Mouse (Mus musculus) liver, embryonic 12.5 days (tissue): Measurements from ENCODE around the gene Ccdc57. TPM values are rescaled to one million over a fixed set of nuclear protein-coding genes. Genes with fewer than 3 reads are reported as not detected.
"Not testable (repeated sequence)": the region's sequence is repeated elsewhere in the genome, so short reads cannot be mapped to it uniquely, and the experiment has no call there.

Experiments used
- ATAC-seq: fragments of 200-750 bp; cut with Nextera tagmentation; 2 replicates; pipeline ENCODE4 v1.8.0; 2017; ENCODE audit warnings: moderate number of reproducible peaks, mild to moderate bottlenecking, moderate library complexity
- H3K27ac ChIP-seq: fragments of 300-500 bp; sonication (generic); 2 replicates; pipeline ENCODE4 v1.5.1; 2016; ENCODE audit warnings: mild to moderate bottlenecking
- H3K27me3 ChIP-seq: fragments of 300-500 bp; sonication (generic); replicated peaks from 2 replicates; pipeline ENCODE4 v1.6.1; 2016; ENCODE audit warnings: mild to moderate bottlenecking, moderate library complexity
- H3K36me3 ChIP-seq: fragments of 300-500 bp; sonication (generic); 2 replicates; pipeline ENCODE4 v1.6.1; 2016; ENCODE audit warnings: mild to moderate bottlenecking, moderate library complexity
- H3K4me1 ChIP-seq: fragments of 300-500 bp; sonication (generic); 2 replicates; pipeline ENCODE4 v1.6.1; 2016
- H3K4me2 ChIP-seq: fragments of 300-500 bp; sonication (generic); 2 replicates; pipeline ENCODE4 v1.6.1; 2016; ENCODE audit warnings: mild to moderate bottlenecking, moderate library complexity
- H3K4me3 ChIP-seq: fragments of 300-500 bp; sonication (generic); 2 replicates; pipeline ENCODE4 v1.5.1; 2016; ENCODE audit warnings: mild to moderate bottlenecking, moderate library complexity
- H3K9ac ChIP-seq: fragments of 300-500 bp; sonication (generic); 2 replicates; pipeline ENCODE4 v1.6.1; 2016; ENCODE audit warnings: mild to moderate bottlenecking, moderate library complexity
- H3K9me3 ChIP-seq: fragments of 300-500 bp; sonication (generic); replicated peaks from 2 replicates; pipeline ENCODE4 v1.6.1; 2016; ENCODE audit warnings: mild to moderate bottlenecking, moderate library complexity
- WGBS: fragments of 180-500 bp; shearing (Covaris S2); methylation state at CpG from one replicate; pipeline ENCODE4 v1.1.7; 2016; ENCODE audit not compliant: insufficient replicate concordance; 5-methylcytosine and 5-hydroxymethylcytosine counted together
- polyA plus RNA-seq: library from polyadenylated mRNA; unstranded; fragments of >200 nt; fragmentation: Nextera tagmentation; extraction: Ambion mirVana; gene quantifications from 2 replicates; pipeline ENCODE4 v1.2.1, GENCODE M21; 2016

Gene Ccdc57
- polyA plus RNA-seq, 1 experiment from 2014 or later, result 3.2 TPM

- no peaks in the 10 kb centered on the region for H3K4me1 ChIP-seq
- no peak overlapping the region for H3K4me2 ChIP-seq
- peaks cover 5% of the 10 kb centered on the region; the same call in 1 of the 2 replicates for H3K36me3 ChIP-seq
- no peak overlapping the region for H3K9ac ChIP-seq
- no peak overlapping the region for H3K4me3 ChIP-seq
- ATAC-seq, result no peak
- H3K9me3 ChIP-seq, result no peaks in the 10 kb centered on the region
- no peak overlapping the region for H3K27ac ChIP-seq
- WGBS, result 72% methylated on average over 1 of the region's 1 CpGs
- no peaks in the 10 kb centered on the region for H3K27me3 ChIP-seq
Measured at GRCm38 (mm10) chr11:120865816-120866215, 66.9 kb downstream of the Ccdc57 start.

DNA sequence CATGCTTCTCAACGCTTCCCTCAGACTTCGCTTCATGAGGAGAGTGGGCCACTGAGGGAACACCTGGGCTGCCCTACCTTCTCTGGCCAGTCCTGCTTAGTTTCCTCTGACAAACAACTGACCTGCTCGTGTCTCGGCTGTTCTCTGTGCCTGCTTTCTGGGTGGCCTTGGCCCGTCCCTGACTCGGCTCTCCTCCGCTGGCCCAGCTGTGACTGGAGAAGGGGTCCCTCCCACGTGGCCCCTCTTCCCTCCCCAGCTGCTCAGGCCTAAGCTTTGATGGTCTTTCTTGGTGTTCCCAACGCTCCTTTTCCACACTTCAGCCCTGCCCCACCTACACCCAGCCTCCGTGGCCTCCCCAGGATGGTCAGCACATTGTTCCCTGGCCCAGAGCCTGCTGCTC lies 69.9 kb downstream of the Ccdc57 start:
- 78% methylated on average over 10 of the region's 10 CpGs for WGBS
- H3K36me3 ChIP-seq, result peaks cover 31% of the 10 kb centered on the region
- no peak overlapping the region for H3K4me2 ChIP-seq
- H3K27me3 ChIP-seq, result no peaks in the 10 kb centered on the region
- H3K27ac ChIP-seq, result no peak overlapping the region
- ATAC-seq, result no peak
- H3K9ac ChIP-seq, result no peak overlapping the region
- no peak overlapping the region for H3K4me3 ChIP-seq
- no peaks in the 10 kb centered on the region for H3K9me3 ChIP-seq
- H3K4me1 ChIP-seq, result no peaks in the 10 kb centered on the region

GRCm38 (mm10) chr11:120855938-120856337 lies 76.7 kb downstream of the Ccdc57 start:
- WGBS, result 87% methylated on average over 3 of the region's 3 CpGs
- peaks cover 37% of the 10 kb centered on the region for H3K36me3 ChIP-seq
- peaks cover 34% of the 10 kb centered on the region for H3K4me1 ChIP-seq
- not testable (repeated sequence) for H3K9me3 ChIP-seq, H3K27ac ChIP-seq, H3K4me3 ChIP-seq, H3K27me3 ChIP-seq, H3K9ac ChIP-seq, H3K4me2 ChIP-seq
- ATAC-seq, result peak; percentile 68

DNA sequence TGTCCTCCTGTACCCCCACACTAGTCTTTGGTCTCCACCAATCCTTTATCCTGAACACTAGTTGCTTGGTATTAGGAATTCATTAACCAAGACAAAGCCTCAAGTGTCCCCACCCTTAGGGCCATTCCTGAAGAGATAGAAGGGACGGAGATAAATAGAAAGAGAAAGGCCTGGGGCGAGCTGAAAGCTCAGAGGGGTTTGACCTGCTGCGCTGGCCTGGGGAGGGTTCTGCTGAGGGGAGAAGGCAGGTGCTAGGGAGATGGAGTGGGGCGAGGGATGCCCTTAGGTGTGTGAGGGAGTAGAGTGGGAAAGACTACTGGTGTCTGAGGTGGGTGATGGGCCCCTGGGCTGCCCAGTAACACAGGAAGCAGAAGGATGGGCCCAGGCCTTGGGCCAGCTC lies 78.9 kb downstream of the Ccdc57 start:
- Histone ChIP-seq H3K4me1 (peaks cover 44% of the 10 kb centered on the region), H3K27ac (no peak overlapping the region), H3K27me3 (no peaks in the 10 kb centered on the region), H3K4me2 (no peak overlapping the region), H3K36me3 (peaks cover 17% of the 10 kb centered on the region; the same call in 1 of the 2 replicates), H3K4me3 (no peak overlapping the region), H3K9ac (0 out of 2 replicates have a peak overlapping the region, but pooled peaks have one; percentile 3), H3K9me3 (no peaks in the 10 kb centered on the region)
- no peak for ATAC-seq
- 72% methylated on average over 4 of the region's 4 CpGs for WGBS

- WGBS, result 93% methylated on average over 4 of the region's 4 CpGs
- Histone ChIP-seq H3K9ac (no peak overlapping the region), H3K27ac (no peak overlapping the region), H3K4me2 (no peak overlapping the region), H3K36me3 (peaks cover 11% of the 10 kb centered on the region; the same call in 1 of the 2 replicates), H3K4me1 (peaks cover 44% of the 10 kb centered on the region), H3K9me3 (no peaks in the 10 kb centered on the region), H3K4me3 (no peak overlapping the region), H3K27me3 (no peaks in the 10 kb centered on the region)
- ATAC-seq, result no peak
Measured at GRCm38 (mm10) chr11:120853158-120853557, 79.5 kb downstream of the Ccdc57 start.

DNA sequence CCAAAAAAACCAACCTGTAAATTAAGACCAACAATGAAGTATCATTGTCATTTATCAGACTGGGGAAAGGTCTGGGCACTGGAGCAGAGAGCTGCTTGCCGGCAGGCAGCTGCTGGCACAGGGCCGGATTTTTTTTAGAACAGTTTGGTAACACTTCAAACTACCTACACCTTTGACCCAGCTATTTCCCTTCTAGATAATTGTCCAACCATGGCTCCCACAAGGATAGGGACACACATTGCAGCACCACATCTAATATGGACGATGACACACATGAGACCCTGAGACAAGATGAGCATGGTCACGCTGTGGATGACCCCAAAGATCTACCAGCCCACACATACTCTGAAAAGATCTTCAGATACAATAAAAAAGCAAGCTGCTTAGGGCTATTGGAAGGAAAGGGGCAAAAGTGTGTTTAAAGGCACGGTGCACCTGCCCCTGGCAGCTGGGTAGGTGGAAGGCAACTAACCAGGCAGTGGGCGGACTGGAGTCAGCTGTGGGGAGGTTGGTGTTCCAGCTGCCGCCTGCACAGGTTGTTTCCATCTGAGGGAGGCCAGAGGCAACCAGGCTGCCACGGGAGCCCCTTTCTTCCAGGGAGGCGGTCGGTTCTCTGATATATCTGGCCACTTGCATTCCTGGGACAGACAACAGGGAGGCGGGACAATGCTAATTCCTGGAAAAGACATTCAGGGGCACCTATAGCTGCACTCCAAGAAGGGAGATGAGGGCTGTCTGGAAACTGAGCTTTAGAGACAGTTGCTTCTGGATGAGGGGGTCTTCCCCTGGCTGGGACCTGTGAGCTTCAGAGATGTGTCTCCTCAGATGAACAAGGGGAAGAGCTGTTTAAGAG lies 80.4 kb downstream of the Ccdc57 start:
- Histone ChIP-seq H3K4me1 (peaks cover 44% of the 10 kb centered on the region), H3K4me3 (no peak overlapping the region), H3K9me3 (no peaks in the 10 kb centered on the region), H3K27me3 (no peaks in the 10 kb centered on the region), H3K9ac (0 out of 2 replicates have a peak overlapping the region, but pooled peaks have one; percentile 12), H3K4me2 (no peak overlapping the region), H3K36me3 (peaks cover 10% of the 10 kb centered on the region; the same call in 1 of the 2 replicates), H3K27ac (peak overlapping the region; percentile 36; the same call in 1 of the 2 replicates)
- WGBS, result 68% methylated on average over 11 of the region's 11 CpGs
- no peak for ATAC-seq

DNA sequence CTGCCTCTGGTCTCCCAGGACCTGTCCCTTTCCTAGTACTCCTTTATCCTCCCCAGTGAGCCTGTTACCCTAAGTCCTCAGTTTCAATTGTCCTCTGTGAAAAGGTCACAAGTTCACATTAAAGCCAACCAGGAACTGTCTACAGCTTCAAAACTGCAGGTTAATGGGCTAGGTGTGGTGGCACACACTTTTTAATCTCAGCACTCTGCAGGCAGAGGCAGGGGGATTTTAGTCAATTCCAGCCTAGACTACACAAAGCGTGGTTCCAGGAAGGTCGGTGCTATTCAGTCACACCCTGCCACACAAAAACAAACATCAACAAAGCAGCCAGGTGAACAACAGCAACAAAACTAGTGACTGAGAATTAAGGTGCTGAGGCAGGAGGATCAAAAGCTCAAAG lies 81.1 kb downstream of the Ccdc57 start:
- ATAC-seq, result no peak
- no peak overlapping the region for H3K9ac ChIP-seq
- H3K4me1 ChIP-seq, result peaks cover 44% of the 10 kb centered on the region
- no peaks in the 10 kb centered on the region for H3K27me3 ChIP-seq
- H3K36me3 ChIP-seq, result peaks cover 10% of the 10 kb centered on the region; the same call in 1 of the 2 replicates
- H3K9me3 ChIP-seq, result no peaks in the 10 kb centered on the region
- H3K27ac ChIP-seq, result no peak overlapping the region
- 78% methylated on average over 2 of the region's 2 CpGs for WGBS
- H3K4me3 ChIP-seq, result no peak overlapping the region
- no peak overlapping the region for H3K4me2 ChIP-seq

- H3K4me2 ChIP-seq, result no peak overlapping the region
- no peaks in the 10 kb centered on the region for H3K27me3 ChIP-seq
- no peak overlapping the region; the same call in 1 of the 2 replicates for H3K27ac ChIP-seq
- ATAC-seq, result no peak
- H3K9me3 ChIP-seq, result no peaks in the 10 kb centered on the region
- H3K36me3 ChIP-seq, result peaks cover 10% of the 10 kb centered on the region; the same call in 1 of the 2 replicates
- peaks cover 41% of the 10 kb centered on the region for H3K4me1 ChIP-seq
- H3K4me3 ChIP-seq, result no peak overlapping the region
- H3K9ac ChIP-seq, result no peak overlapping the region; the same call in 1 of the 2 replicates
- WGBS, result 78% methylated on average over 1 of the region's 1 CpGs
Measured at GRCm38 (mm10) chr11:120851132-120851531, 81.5 kb downstream of the Ccdc57 start.

DNA sequence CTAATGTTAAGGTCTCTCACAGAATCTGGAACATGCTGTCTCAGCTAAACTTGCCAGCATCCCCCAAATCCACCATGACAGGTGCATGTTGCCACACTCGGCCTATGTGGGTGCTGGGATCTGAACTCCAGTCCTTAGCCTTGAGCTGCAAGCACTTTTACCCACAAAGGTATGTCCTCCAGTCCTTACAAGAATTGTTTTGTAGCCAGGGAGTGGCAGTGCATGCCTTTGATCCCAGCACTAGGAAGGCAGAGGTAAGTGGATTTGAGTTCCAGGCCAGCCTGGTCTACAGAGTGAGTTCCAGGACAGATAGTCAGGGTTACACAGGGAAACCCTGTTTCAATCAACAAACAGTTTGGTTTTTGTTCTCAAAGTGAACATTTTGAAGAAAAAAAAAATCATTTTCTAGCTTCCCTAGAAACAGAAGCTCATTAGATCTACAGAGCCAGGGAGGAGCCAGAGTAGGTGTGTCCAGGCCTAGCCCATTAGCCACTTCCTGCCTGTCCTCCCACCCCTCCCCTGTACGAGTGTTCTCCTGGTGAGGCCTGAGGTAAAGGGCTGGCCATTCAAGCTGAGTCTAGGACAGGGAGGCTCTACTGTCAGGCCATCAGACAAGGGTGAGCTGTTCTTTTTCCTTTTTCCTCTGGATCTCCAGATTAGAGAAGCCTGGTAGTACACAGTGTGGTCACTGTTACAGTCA lies 82.2 kb downstream of the Ccdc57 start:
- H3K9ac ChIP-seq, result no peak overlapping the region; the same call in 1 of the 2 replicates
- H3K27me3 ChIP-seq, result no peaks in the 10 kb centered on the region
- no peaks in the 10 kb centered on the region for H3K9me3 ChIP-seq
- no peak overlapping the region for H3K4me2 ChIP-seq
- peak; percentile 63; the same call in 1 of the 2 replicates for ATAC-seq
- H3K36me3 ChIP-seq, result peaks cover 7% of the 10 kb centered on the region; the same call in 1 of the 2 replicates
- H3K4me1 ChIP-seq, result peaks cover 35% of the 10 kb centered on the region
- H3K4me3 ChIP-seq, result no peak overlapping the region
- no peak overlapping the region; the same call in 1 of the 2 replicates for H3K27ac ChIP-seq
- 40% methylated on average over 2 of the region's 2 CpGs for WGBS

- no peaks in the 10 kb centered on the region for H3K36me3 ChIP-seq
- H3K9me3 ChIP-seq, result no peaks in the 10 kb centered on the region
- WGBS, result 79% methylated on average over 9 of the region's 9 CpGs
- H3K4me3 ChIP-seq, result no peak overlapping the region
- no peak overlapping the region for H3K9ac ChIP-seq
- H3K27ac ChIP-seq, result no peak overlapping the region
- H3K4me2 ChIP-seq, result no peak overlapping the region
- ATAC-seq, result no peak
- H3K27me3 ChIP-seq, result no peaks in the 10 kb centered on the region
- H3K4me1 ChIP-seq, result peaks cover 19% of the 10 kb centered on the region
Measured at GRCm38 (mm10) chr11:120846725-120847475, 85.8 kb downstream of the Ccdc57 start.

DNA sequence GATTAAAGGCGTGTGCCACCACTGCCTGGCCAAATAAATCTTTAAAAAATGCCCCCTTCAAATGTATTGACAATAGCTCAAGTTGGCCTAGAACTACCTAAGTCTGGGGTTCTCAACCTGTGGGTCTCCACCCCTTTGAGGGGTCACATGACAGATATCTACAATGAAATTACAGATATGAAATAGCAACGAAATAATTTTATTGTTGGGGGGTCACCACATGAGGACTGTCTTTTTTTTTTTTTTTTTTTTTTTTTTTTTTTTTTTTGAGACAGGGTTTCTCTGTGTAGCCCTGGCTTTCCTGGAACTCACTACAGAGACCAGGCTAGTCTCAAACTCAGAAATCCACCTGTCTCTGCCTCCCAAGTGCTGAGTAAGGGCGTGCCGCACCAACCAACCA lies 88.3 kb downstream of the Ccdc57 start:
- H3K9ac ChIP-seq, result no peak overlapping the region
- H3K27me3 ChIP-seq, result no peaks in the 10 kb centered on the region
- no peaks in the 10 kb centered on the region for H3K36me3 ChIP-seq
- no peak overlapping the region for H3K4me3 ChIP-seq
- H3K4me2 ChIP-seq, result no peak overlapping the region
- no peak for ATAC-seq
- no peak overlapping the region for H3K27ac ChIP-seq
- H3K4me1 ChIP-seq, result peaks cover 10% of the 10 kb centered on the region
- WGBS, result 70% methylated on average over 4 of the region's 4 CpGs
- H3K9me3 ChIP-seq, result no peaks in the 10 kb centered on the region
